Mouse (Mus musculus) left cerebral cortex, adult 18-20 months (tissue): ENCODE data around the gene Syn1. TPM values are rescaled to one million over a fixed set of nuclear protein-coding genes. Genes with fewer than 3 reads are reported as not detected.

Experiments used
- DNase-seq, 2 experiments: peaks; one replicate each; pipeline ENCODE4 v3.0.0; 2021 to 2022; ENCODE audit warnings: low spot score in 2 of 2, mixed read lengths in 1 of 2
- long read RNA-seq, 2 experiments: library from polyadenylated mRNA; stranded (forward); transcript quantifications; one replicate each; pipeline ENCODE4 v2.0.0; 2021
- total RNA-seq, 2 experiments: library from RNA; stranded (reverse); gene quantifications; 2 replicates each; pipeline ENCODE4 v1.2.3; 2021

Gene Syn1
- total RNA-seq, result 100 to 1,000 TPM; 486 to 496 TPM
- long read RNA-seq, experiment 1, transcript Syn1-202 (13 exons, 3,261 nt), result major isoform, 234 of 688 reads
- long read RNA-seq, experiment 1, transcript Syn1-201 (13 exons, 3,209 nt), result minor isoform, 211 of 688 reads
- long read RNA-seq, experiment 1, partial matches to known transcripts, result 214 of 688 reads
- long read RNA-seq, experiment 1, other reads (novel, unspliced or antisense), result 29 of 688 reads
- long read RNA-seq, experiment 2, transcript Syn1-202 (13 exons, 3,261 nt), result major isoform, 119 of 414 reads
- long read RNA-seq, experiment 2, transcript Syn1-201 (13 exons, 3,209 nt), result minor isoform, 98 of 414 reads
- long read RNA-seq, experiment 2, partial matches to known transcripts, result 178 of 414 reads
- long read RNA-seq, experiment 2, other reads (novel, unspliced or antisense), result 19 of 414 reads

- DNase-seq, result peak; percentile 72 to 86
Observed at GRCm38 (mm10) chrX:20920844-20921364, at the start of gene Syn1. TSS of gene Syn1 (minus strand) at chrX:20921004.

- peak; percentile 86 to 87 for DNase-seq
Observed at GRCm38 (mm10) chrX:20961477-20962378, 40.9 kb upstream of the Syn1 start, which contains the start of gene Uxt. TSS of gene Uxt (minus strand) at chrX:20962017.

GRCm38 (mm10) chrX:20950191-20950880 lies 29.5 kb upstream of the Syn1 start, which contains the start of gene Elk1:
TSS of gene Elk1 (minus strand) at chrX:20950608.
- peak; percentile 67 to 81 for DNase-seq

- DNase-seq, result peak; percentile 43 to 65
Observed at GRCm38 (mm10) chrX:20946055-20946454, 25.3 kb upstream of the Syn1 start.

GRCm38 (mm10) chrX:20931963-20932362 lies 11.2 kb upstream of the Syn1 start:
- DNase-seq, result no peak

- no peak for DNase-seq
Observed at GRCm38 (mm10) chrX:20931364-20931763, 10.6 kb upstream of the Syn1 start, which contains the start of gene Cfp. TSS of gene Cfp (minus strand) at chrX:20931555.

GRCm38 (mm10) chrX:20929859-20930258 lies 9.1 kb upstream of the Syn1 start:
- DNase-seq, result no peak

- no peak for DNase-seq
Observed at GRCm38 (mm10) chrX:20924976-20925375, 4.2 kb upstream of the Syn1 start.

- DNase-seq, result no peak
Observed at GRCm38 (mm10) chrX:20923506-20923905, 2.7 kb upstream of the Syn1 start.

GRCm38 (mm10) chrX:20921366-20921765 lies 562 bp upstream of the Syn1 start:
- DNase-seq, result peak in 1 of 2 experiments; percentile 25

- DNase-seq, result no peak
Observed at GRCm38 (mm10) chrX:20920249-20920843, 458 bp downstream of the Syn1 start.

GRCm38 (mm10) chrX:20915075-20915474 lies 5.7 kb downstream of the Syn1 start:
- DNase-seq, result no peak

- no peak for DNase-seq
Observed at GRCm38 (mm10) chrX:20913726-20914125, 7.1 kb downstream of the Syn1 start.

GRCm38 (mm10) chrX:20910074-20910473 lies 10.7 kb downstream of the Syn1 start:
- no peak for DNase-seq

- no peak for DNase-seq
Observed at GRCm38 (mm10) chrX:20875241-20875640, 45.6 kb downstream of the Syn1 start.

GRCm38 (mm10) chrX:20872928-20873500 lies 47.8 kb downstream of the Syn1 start:
- DNase-seq, result no peak

- peak; percentile 38 to 40 for DNase-seq
Observed at GRCm38 (mm10) chrX:20869962-20870513, 50.8 kb downstream of the Syn1 start, which contains the start of gene Timp1. TSS of gene Timp1 (plus strand) at chrX:20870166.

- no peak for DNase-seq
Observed at GRCm38 (mm10) chrX:20869203-20869602, 51.6 kb downstream of the Syn1 start.

- no peak for DNase-seq
Observed at GRCm38 (mm10) chrX:20868091-20868490, 52.7 kb downstream of the Syn1 start.
